Mouse (Mus musculus) effector memory CD4-positive, alpha-beta T cell, adult 7 months (primary cell): ENCODE measurements around the gene Neu1. TPM values are rescaled to one million over a fixed set of nuclear protein-coding genes. Genes with fewer than 3 reads are reported as not detected.

Experiments used
- polyA plus RNA-seq: library from polyadenylated mRNA; unstranded; fragments of 100-300 nt; shearing (Covaris generic); gene quantifications from one replicate; pipeline ENCODE4 v1.2.1, GENCODE M21; 2017

Gene Neu1
- polyA plus RNA-seq, result 63.5 TPM

DNA sequence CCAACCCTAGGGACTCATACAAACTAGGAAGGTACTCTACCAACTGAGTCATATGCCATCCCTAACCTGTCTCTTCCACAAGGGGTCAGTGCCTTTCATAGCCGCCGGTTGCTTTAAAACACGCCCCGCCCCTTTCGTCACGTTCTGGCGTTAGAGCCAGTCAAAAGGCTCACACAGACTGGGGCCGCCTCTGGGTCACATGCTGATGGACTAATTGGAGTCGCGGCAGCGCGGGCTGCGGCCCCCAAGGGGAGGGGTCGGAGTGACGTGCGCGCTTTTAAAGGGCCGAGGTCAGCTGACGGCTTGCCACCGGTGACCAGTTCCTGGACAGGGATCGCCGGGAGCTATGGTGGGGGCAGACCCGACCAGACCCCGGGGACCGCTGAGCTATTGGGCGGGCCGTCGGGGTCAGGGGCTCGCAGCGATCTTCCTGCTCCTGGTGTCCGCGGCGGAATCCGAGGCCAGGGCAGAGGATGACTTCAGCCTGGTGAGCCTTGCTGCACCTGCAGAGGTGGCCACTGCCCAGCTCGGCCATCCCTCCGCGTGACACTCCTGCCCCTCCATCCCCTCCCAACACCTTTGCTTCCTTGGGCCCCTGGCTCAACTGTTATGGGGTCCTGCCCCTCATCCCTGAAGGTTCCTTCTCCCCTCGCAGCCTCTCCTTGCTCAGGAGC lies at the start of gene Neu1:
Gene Neu1 (plus strand): TSS at position 193 of the 674 bp plus-strand sequence.

GRCm38 (mm10) chr17:34881683-34882310 lies 49.3 kb upstream of the Neu1 start, which contains the start of gene Gm20547:
TSS of gene Gm20547 (minus strand) at chr17:34882042.

DNA sequence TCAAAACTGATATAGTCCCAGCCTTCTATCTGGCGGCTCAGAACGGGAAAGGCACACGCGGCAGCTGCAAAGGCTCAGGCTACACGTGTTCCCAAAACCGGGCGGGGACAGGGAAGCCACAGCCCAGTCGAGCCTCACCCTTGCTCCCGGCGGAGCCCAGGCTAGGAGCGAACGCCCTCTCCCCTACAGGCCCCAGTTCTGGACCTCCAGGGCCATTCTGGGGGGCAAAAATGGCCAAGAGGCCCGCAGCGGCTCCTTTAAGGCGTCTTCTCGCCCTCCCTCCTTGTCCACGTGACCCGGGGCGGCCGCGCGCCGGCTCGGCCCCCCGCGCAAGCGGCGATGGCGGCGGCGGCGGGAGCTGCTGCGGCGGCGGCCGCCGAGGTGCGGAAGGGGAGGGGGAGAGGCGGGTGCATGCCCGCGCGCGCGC lies 32.9 kb upstream of the Neu1 start, which contains the start of the genes C2 and Ehmt2:
Gene C2 (minus strand): TSS at position 106 of the 427 bp plus-strand sequence.
Gene Ehmt2 (plus strand): TSS at position 310 of the 427 bp plus-strand sequence.

DNA sequence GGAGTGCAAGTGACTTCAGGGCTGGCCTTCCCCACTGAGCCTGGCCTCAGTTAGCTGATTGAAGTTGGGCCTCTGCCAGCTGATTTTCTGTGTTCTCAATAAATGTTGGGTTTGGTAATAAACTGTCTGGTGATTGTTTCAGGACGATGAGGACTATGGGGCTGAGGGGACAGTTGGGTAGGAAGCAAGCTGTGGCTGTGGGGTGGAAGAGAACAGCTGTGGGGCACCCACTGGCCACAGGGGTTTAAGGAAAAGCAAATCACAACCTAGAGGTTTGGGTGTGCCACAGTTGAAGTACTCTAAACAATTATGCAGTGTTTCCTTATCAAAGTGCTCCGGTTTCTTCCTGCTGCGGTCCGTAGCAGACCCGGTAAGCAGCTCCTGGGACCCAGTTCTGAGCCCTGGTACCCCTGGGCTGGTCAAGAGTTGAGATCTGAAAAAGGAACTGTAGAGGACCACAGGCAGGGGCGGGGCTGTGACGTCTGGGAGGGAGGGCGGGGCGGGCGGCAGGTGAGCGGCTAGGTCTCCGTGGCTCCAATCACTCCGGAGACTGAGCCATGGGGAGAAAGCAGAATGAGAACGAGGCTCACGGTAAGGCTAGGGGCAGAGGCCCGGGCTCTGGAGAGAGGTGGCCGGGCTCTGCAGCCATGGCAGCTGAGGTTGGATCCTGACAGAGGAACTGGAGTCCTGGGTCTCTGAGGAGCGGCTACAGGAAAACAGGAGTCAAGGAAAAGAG lies 17.0 kb upstream of the Neu1 start, which contains the start of gene Slc44a4:
Gene Slc44a4 (plus strand): TSS at position 537 of the 736 bp plus-strand sequence.

DNA sequence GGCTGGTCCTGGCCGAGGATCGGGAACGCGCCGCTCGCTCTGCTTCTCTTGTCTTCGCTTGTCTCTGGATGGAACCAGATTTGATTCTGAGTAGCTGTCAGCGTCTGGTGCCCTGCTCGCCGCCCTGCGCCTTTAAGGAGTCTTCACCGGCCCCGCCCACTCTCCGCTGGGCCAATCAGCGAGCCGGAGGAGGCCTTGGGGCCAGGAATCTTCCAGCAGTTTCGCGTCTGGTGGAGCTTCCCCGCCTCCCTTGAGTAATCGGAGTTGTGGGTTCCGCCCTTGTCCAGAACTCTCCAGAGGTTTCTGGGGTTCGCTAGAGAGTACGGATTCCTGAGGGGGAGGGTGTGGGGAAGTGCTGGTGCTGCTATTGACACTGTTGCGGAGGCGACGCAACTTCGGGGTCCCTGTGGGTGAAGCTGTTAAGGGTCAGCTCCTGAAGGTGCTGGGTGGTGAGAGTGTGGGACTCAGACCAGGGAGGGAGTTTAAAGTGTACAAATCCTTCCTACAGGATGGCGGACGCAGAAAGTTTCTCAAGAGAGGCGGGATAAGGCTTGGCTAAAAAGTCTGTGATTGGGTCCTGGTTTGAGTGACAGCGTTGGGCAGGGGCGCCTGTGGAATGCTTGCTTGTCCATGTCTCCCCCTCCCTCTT lies 28.2 kb downstream of the Neu1 start, which contains the start of gene Hspa1b:
Gene Hspa1b (minus strand): TSS at position 109 of the 649 bp plus-strand sequence.

DNA sequence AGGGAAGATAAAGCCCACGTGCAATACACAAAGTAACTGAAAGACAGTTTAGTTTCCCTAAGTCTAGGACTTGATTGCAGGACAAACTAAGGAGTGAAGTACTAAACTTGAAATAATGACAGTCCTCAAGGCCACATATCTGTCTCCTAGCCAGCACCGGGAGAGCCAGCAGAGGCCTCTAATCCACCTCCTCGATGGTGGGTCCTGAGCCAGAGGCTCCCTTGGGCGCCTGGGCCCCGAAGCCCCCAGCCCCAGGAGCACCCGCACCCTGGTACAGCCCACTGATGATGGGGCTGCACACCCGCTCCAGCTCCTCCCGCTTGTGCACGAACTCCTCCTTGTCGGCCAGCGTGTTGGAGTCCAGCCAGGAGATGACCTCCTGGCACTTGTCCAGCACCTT lies 38.8 kb downstream of the Neu1 start, which contains the start of gene Gm20481:
Gene Gm20481 (plus strand): TSS at position 91 of the 400 bp plus-strand sequence.

DNA sequence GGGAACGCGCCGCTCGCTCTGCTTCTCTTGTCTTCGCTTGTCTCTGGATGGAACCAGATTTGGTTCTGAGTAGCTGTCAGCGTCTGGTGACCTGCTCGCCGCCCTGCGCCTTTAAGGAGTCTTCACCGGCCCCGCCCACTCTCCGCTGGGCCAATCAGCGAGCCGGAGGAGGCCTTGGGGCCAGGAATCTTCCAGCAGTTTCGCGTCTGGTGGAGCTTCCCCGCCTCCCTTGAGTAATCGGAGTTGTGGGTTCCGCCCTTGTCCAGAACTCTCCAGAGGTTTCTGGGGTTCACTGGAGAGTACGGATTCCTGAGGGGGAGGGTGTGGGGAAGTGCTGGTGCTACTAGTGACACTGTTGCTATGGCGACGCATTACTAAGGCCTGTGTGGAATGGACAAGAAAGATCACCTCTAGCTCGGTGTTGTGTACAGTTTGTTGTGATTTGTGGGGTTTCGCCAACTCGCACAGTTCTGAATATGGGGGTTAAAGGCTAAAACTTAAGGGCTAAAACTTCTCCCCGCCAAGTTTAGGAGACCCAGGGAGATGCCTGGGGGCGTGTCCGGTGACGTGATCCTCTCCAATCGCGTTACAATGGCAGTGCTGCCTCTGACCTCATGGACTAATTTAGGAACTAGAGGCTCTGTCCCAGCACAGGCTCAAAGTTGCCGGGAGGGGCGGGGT lies 41.2 kb downstream of the Neu1 start, which contains the start of the genes Hspa1a and Hspa1l:
Gene Hspa1a (minus strand): TSS at position 88 of the 681 bp plus-strand sequence.
Gene Hspa1l (plus strand): TSS at position 635 of the 681 bp plus-strand sequence.

GRCm38 (mm10) chr17:34981690-34982180 lies 50.7 kb downstream of the Neu1 start, which contains the start of gene Lsm2:
TSS of gene Lsm2 (plus strand) at chr17:34981862.

Other genes starting within 250 kb of the Neu1 start
- not detected for gene C4b, start 187.4 kb upstream of the Neu1 start, polyA plus RNA-seq
- not detected for gene Cyp21a1, start 126.7 kb upstream of the Neu1 start, polyA plus RNA-seq
- gene Stk19, start 94.3 kb upstream of the Neu1 start, polyA plus RNA-seq, result 22.8 TPM
- gene Dxo, start 94.2 kb upstream of the Neu1 start, polyA plus RNA-seq, result 93.8 TPM
- 117 TPM for gene Skiv2l, start 81.0 kb upstream of the Neu1 start, polyA plus RNA-seq
- 34.7 TPM for gene Nelfe, start 80.9 kb upstream of the Neu1 start, polyA plus RNA-seq
- gene Cfb, start 68.7 kb upstream of the Neu1 start, polyA plus RNA-seq, result 0.40 TPM
- 0.38 TPM for gene Zbtb12, start 51.8 kb upstream of the Neu1 start, polyA plus RNA-seq
- gene Gm20547, start 49.2 kb upstream of the Neu1 start, polyA plus RNA-seq, result not detected
- 1.4 TPM for gene C2, start 33.0 kb upstream of the Neu1 start, polyA plus RNA-seq
- 55.0 TPM for gene Ehmt2, start 32.8 kb upstream of the Neu1 start, polyA plus RNA-seq
- gene Slc44a4, start 16.8 kb upstream of the Neu1 start, polyA plus RNA-seq, result not detected
- 1,521 TPM for gene Hspa1b, start 28.0 kb downstream of the Neu1 start, polyA plus RNA-seq
- 90.8 TPM for gene Gm20481, start 38.7 kb downstream of the Neu1 start, polyA plus RNA-seq
- gene Hspa1a, start 40.9 kb downstream of the Neu1 start, polyA plus RNA-seq, result 909 TPM
- not detected for gene Hspa1l, start 41.5 kb downstream of the Neu1 start, polyA plus RNA-seq
- 50.0 TPM for gene Lsm2, start 50.6 kb downstream of the Neu1 start, polyA plus RNA-seq
- 214 TPM for gene Vars, start 69.7 kb downstream of the Neu1 start, polyA plus RNA-seq
- gene Vwa7, start 85.3 kb downstream of the Neu1 start, polyA plus RNA-seq, result 0.37 TPM
- gene Sapcd1, start 96.8 kb downstream of the Neu1 start, polyA plus RNA-seq, result not detected
- 2.2 TPM for gene Msh5, start 115.5 kb downstream of the Neu1 start, polyA plus RNA-seq
- 334 TPM for gene Clic1, start 118.7 kb downstream of the Neu1 start, polyA plus RNA-seq
- gene Ddah2, start 127.8 kb downstream of the Neu1 start, polyA plus RNA-seq, result 0.85 TPM
- gene Ly6g6c, start 134.1 kb downstream of the Neu1 start, polyA plus RNA-seq, result not detected
- gene Mpig6b, start 134.9 kb downstream of the Neu1 start, polyA plus RNA-seq, result not detected
- not detected for gene Ly6g6e, start 145.6 kb downstream of the Neu1 start, polyA plus RNA-seq
- gene Ly6g6d, start 146.8 kb downstream of the Neu1 start, polyA plus RNA-seq, result not detected
- gene Ly6g6f, start 154.4 kb downstream of the Neu1 start, polyA plus RNA-seq, result not detected
- gene Abhd16a, start 158.0 kb downstream of the Neu1 start, polyA plus RNA-seq, result 79.3 TPM
- not detected for gene Ly6g5c, start 177.0 kb downstream of the Neu1 start, polyA plus RNA-seq
- 1.8 TPM for gene Ly6g5b, start 184.2 kb downstream of the Neu1 start, polyA plus RNA-seq
- 65.3 TPM for gene Gpank1, start 190.2 kb downstream of the Neu1 start, polyA plus RNA-seq
- gene Csnk2b, start 190.8 kb downstream of the Neu1 start, polyA plus RNA-seq, result 223 TPM
- 1.7 TPM for gene D17H6S53E, start 195.1 kb downstream of the Neu1 start, polyA plus RNA-seq
- gene Apom, start 200.8 kb downstream of the Neu1 start, polyA plus RNA-seq, result not detected
- 56.5 TPM for gene Bag6, start 203.9 kb downstream of the Neu1 start, polyA plus RNA-seq
- 24.5 TPM for gene Prrc2a, start 233.6 kb downstream of the Neu1 start, polyA plus RNA-seq
- gene Aif1, start 244.8 kb downstream of the Neu1 start, polyA plus RNA-seq, result not detected